Mouse (Mus musculus): ENCODE measurements around the gene Slc25a24. TPM values are rescaled to one million over a fixed set of nuclear protein-coding genes. Genes with fewer than 3 reads are reported as not detected.
A peak's percentile ranks its signal among the peaks of the same experiment; 100 is the strongest.

Slc25a24 gene
- not detected in 2 replicates for polyA plus RNA-seq (2012; ENCODE audit: insufficient read depth, insufficient read length, low replicate concordance, missing spikeins)

DNA sequence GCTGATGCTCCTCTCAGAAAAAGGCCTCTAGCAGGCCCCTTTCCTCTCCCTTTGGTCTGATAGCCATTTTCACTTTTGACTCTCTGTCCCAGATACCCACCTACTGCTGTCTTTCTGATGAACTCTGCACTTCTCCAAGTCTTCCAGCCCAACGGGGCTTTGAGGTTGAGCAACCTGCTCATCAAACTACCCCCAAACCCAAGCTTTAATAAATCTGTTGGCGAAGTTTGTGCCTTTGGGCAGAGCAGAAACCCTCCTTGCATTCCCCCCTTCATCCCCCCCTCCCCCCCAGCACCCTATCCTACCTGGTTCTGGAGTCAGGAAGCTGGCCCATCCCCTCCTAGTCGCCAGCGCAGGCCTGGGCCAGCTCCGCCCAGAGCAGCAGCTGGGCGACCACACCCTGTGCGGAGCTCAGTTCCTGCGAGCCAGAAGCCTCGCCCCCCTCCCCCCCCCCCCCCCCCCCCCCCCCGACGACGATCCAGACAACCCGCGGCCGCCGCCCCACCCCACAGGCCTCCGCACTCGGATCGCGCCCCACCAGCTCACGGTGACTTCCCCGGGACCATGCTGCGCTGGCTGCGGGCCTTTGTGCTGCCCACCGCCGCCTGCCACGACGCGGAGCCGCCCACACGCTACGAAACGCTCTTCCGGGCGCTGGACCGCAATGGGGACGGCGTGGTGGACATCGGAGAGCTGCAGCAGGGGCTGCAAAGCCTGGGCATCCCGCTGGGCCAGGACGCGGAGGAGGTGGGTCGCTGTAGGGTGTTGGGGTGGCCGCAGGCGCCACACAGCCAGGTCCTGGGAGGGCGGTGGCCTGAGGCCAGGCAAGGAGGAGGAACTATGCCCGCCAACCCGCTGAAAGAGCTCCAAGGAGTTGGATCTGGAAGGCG is at the start of gene Slc25a24:
Slc25a24 (plus strand) TSS at position 509 of the 890 bp plus-strand sequence.
- no peak within 1 kb of the TSS for H3K27ac ChIP-seq (ENCODE audit: insufficient read depth, low read depth, low read length)
- TF ChIP-seq CTCF (IDR thresholded peaks at IDR 0.05; ENCODE audit: insufficient read depth, low read depth, low read length) (no peak), POLR2A (IDR thresholded peaks at IDR 0.05; ENCODE audit: insufficient read depth, low read depth, low read length) (no peak)
- WGBS, result 4% methylated on average over 41 of the region's 49 CpGs

DNA sequence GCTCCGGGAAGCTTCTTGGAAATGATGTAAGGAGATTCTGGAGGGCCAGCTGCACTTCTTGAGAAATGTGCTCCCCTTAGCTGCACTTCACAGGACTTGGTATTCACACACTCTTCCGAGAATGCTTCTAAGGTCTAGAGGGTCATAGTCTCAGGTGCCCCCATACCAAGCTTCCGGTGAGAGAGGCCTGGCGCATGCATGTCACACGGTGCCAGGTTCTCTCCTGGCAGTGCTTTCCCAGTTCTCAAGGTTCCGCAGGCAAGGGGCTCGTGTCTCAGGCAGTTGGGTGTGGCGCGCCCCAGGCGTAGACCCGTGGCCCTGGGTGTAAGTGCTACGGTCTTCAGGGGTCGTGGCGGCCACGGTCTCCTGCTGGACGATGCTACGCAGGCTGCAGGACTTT is 42.8 kb upstream of the Slc25a24 start, which contains the start of gene Slc25a54:
Slc25a54 (plus strand) TSS at position 301 of the 400 bp plus-strand sequence.
- no peak within 1 kb of the TSS for H3K27ac ChIP-seq (ENCODE audit: insufficient read depth, low read depth, low read length)
- H3K4me3 ChIP-seq (ENCODE audit: insufficient read depth, low read depth, low read length), result no peak within 1 kb of the TSS
- no peaks in the 10 kb centered on the region for H3K4me1 ChIP-seq (ENCODE audit: control insufficient read depth, insufficient read depth, low read length)
- 97% methylated on average over 17 of the region's 17 CpGs for WGBS
- no peak for TF ChIP-seq CTCF (IDR thresholded peaks at IDR 0.05; ENCODE audit: insufficient read depth, low read depth, low read length)
- TF ChIP-seq POLR2A (IDR thresholded peaks at IDR 0.05; ENCODE audit: insufficient read depth, low read depth, low read length), result no peak

More for the DNA sequence above, at the start of gene Slc25a24:
- H3K4me1 ChIP-seq (ENCODE audit: control insufficient read depth, insufficient read depth, low read length), result peaks cover 3% of the 10 kb centered on the region; the same call in 1 of the 2 replicates
- peak within 1 kb of the TSS; percentile 66 for H3K4me3 ChIP-seq (ENCODE audit: insufficient read depth, low read depth, low read length)

DNA sequence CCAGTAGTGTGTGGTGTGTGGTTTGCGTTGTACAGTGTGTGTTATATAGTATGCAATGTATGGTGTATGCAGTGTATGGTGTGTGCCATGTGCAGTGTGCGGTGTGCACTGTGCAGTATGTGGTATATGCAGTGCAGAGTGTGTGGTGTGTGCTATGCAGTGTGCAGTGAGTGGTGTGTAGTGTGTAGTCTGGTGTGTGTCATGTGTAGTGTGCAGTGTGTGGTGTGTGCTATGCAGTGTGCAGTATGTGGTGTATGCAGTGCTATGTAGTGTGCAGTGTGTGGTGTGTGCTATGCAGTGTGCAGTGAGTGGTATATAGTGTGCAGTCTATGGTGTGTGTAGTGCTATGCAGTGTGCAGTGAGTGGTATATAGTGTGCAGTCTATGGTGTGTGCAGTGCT is 38.5 kb upstream of the Slc25a24 start:
- no peak overlapping the region for H3K4me3 ChIP-seq (ENCODE audit: insufficient read depth, low read depth, low read length)
- TF ChIP-seq CTCF (IDR thresholded peaks at IDR 0.05; ENCODE audit: insufficient read depth, low read depth, low read length), result no peak
- TF ChIP-seq POLR2A (IDR thresholded peaks at IDR 0.05; ENCODE audit: insufficient read depth, low read depth, low read length), result no peak
- H3K4me1 ChIP-seq (ENCODE audit: control insufficient read depth, insufficient read depth, low read length), result no peaks in the 10 kb centered on the region
- 95% methylated on average over 2 of the region's 2 CpGs for WGBS
- H3K27ac ChIP-seq (ENCODE audit: insufficient read depth, low read depth, low read length), result no peak overlapping the region

DNA sequence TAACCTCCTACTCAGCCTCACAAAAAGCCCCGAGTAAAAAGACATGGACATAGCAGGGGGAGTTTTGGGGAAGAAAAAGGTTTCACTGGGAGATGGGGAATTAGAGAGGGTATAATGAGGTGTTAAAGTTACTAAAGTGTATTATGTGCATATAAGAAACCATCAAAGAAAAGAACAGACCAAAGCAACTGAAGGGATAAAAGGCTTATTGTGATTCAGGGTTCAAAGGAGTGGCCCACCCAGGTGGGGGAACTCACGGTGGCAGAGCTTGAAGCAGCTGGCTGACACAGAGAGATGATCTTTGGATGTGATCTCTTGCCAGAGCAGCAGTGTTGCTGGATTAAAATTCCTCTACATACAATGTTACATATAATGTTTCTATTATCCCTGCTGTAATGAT is 34.5 kb upstream of the Slc25a24 start:
- H3K27ac ChIP-seq (ENCODE audit: insufficient read depth, low read depth, low read length), result no peak overlapping the region
- TF ChIP-seq POLR2A (IDR thresholded peaks at IDR 0.05; ENCODE audit: insufficient read depth, low read depth, low read length), result no peak
- no peak for TF ChIP-seq CTCF (IDR thresholded peaks at IDR 0.05; ENCODE audit: insufficient read depth, low read depth, low read length)
- WGBS, result 33% methylated on average over 2 of the region's 2 CpGs
- H3K4me3 ChIP-seq (ENCODE audit: insufficient read depth, low read depth, low read length), result no peak overlapping the region
- H3K4me1 ChIP-seq (ENCODE audit: control insufficient read depth, insufficient read depth, low read length), result no peaks in the 10 kb centered on the region

DNA sequence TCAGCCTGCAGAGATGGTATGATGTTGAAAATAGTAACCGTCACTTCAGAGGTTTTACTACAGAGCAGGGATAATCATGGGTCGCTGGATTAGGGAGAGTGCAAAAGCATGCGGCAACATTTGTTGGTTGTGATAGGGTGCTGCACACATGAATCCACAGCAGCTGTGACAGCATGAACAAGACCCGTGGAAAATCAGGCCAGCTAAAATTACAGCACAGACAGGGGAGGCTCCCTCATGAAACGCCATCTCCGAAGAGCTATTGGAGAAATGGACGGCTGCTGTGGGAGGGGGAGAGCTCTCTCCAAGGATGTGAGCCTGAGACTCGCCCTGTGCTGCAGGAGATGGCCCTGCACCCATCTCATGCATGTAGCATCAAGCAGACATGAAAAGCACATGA is 18.2 kb upstream of the Slc25a24 start:
- Histone ChIP-seq H3K4me1 (ENCODE audit: control insufficient read depth, insufficient read depth, low read length) (peaks cover 4% of the 10 kb centered on the region; the same call in 1 of the 2 replicates), H3K27ac (ENCODE audit: insufficient read depth, low read depth, low read length) (no peak overlapping the region), H3K4me3 (ENCODE audit: insufficient read depth, low read depth, low read length) (no peak overlapping the region)
- WGBS, result 24% methylated on average over 8 of the region's 8 CpGs
- TF ChIP-seq CTCF (IDR thresholded peaks at IDR 0.05; ENCODE audit: insufficient read depth, low read depth, low read length) (no peak), POLR2A (IDR thresholded peaks at IDR 0.05; ENCODE audit: insufficient read depth, low read depth, low read length) (no peak)

DNA sequence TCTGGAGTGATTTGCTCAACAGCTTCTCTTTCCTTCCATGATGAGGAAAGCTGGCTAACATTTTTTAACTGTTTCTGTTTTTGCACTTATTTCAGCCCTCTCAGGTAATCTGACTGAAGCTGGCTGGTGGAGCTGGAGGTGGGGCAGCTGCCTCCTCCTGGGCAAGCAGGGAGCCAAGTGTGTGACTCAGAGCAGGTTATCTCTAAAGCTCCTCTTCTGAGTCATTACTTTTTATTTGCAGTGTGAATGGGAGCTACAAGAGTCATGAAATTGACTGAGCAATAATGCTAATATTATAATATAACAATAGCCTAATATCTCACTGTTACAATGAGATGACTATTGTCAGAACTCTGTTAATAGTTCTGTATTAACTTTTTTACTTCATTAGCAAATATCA is 5.8 kb upstream of the Slc25a24 start:
- no peak overlapping the region for H3K4me3 ChIP-seq (ENCODE audit: insufficient read depth, low read depth, low read length)
- H3K27ac ChIP-seq (ENCODE audit: insufficient read depth, low read depth, low read length), result no peak overlapping the region
- no peak for TF ChIP-seq POLR2A (IDR thresholded peaks at IDR 0.05; ENCODE audit: insufficient read depth, low read depth, low read length)
- no peak for TF ChIP-seq CTCF (IDR thresholded peaks at IDR 0.05; ENCODE audit: insufficient read depth, low read depth, low read length)
- H3K4me1 ChIP-seq (ENCODE audit: control insufficient read depth, insufficient read depth, low read length), result no peaks in the 10 kb centered on the region

DNA sequence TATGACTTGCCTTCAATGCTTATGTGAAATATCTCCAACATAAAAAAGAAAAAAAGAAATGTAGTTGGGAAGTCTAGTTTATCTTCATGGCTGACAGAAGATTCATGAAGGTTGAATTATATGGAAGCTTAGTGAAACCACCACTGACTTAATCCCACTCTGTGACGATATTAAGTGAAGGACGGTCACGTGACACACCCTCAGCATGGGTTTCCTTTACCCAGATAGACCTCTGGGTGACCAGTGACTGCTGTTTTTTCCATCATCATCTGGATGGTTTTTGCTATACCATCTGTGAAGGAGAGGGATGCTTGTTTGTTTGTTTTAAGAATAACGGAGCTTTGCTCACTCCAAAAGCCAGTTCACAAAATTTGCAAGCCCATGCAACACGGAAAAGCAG is 3.4 kb upstream of the Slc25a24 start:
- WGBS, result 94% methylated on average over 5 of the region's 5 CpGs
- H3K27ac ChIP-seq (ENCODE audit: insufficient read depth, low read depth, low read length), result no peak overlapping the region
- H3K4me1 ChIP-seq (ENCODE audit: control insufficient read depth, insufficient read depth, low read length), result peaks cover 3% of the 10 kb centered on the region; the same call in 1 of the 2 replicates
- H3K4me3 ChIP-seq (ENCODE audit: insufficient read depth, low read depth, low read length), result no peak overlapping the region
- TF ChIP-seq POLR2A (IDR thresholded peaks at IDR 0.05; ENCODE audit: insufficient read depth, low read depth, low read length) (no peak), CTCF (IDR thresholded peaks at IDR 0.05; ENCODE audit: insufficient read depth, low read depth, low read length) (no peak)

DNA sequence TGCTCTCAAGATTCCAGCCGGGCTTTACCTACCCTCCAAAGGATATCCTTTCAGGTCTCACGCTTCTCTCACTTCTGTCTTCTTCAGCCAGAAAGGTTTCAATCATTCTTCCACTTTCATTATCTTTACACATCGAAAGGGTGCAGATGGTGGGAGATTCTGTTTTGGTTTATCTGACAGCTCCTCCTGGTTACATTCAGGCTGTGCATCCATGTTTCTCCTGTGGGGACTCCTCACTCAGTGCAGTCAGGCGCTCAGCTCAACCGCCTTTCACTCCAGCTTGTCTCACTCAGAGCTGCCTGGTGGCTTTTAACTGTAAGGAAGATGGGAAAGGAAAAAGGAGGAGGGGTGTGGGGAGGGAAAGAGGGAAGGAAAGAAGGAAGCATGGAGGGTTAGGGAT is 3.0 kb upstream of the Slc25a24 start:
- WGBS, result 94% methylated on average over 5 of the region's 5 CpGs
- no peak overlapping the region for H3K27ac ChIP-seq (ENCODE audit: insufficient read depth, low read depth, low read length)
- TF ChIP-seq CTCF (IDR thresholded peaks at IDR 0.05; ENCODE audit: insufficient read depth, low read depth, low read length) (no peak), POLR2A (IDR thresholded peaks at IDR 0.05; ENCODE audit: insufficient read depth, low read depth, low read length) (no peak)
- peaks cover 3% of the 10 kb centered on the region; the same call in 1 of the 2 replicates for H3K4me1 ChIP-seq (ENCODE audit: control insufficient read depth, insufficient read depth, low read length)
- no peak overlapping the region for H3K4me3 ChIP-seq (ENCODE audit: insufficient read depth, low read depth, low read length)

DNA sequence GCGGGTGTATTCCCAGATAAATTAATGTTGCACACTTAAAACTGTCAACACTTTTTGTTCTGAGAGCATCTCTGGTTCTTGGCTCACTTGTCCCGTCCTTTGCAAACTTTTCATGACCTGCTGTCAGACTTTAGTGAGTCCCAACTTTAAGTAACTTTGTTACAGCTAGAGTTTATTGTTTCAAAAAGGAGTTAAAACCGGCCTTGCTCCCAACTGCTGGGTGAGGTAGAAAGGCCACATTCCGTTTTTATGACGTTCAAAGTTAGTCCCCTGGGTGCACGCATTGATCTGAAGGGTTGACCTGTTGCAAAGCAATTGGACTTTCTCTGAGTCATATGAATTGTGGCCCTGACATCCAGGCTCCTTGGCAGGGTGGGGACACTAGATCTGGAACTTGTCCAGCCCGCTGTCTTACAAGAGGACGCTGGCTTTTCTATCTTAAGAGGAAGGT is 607 bp downstream of the Slc25a24 start:
- 40% methylated on average over 8 of the region's 8 CpGs for WGBS
- Histone ChIP-seq H3K4me1 (ENCODE audit: control insufficient read depth, insufficient read depth, low read length) (peaks cover 3% of the 10 kb centered on the region; the same call in 1 of the 2 replicates), H3K27ac (ENCODE audit: insufficient read depth, low read depth, low read length) (no peak overlapping the region), H3K4me3 (ENCODE audit: insufficient read depth, low read depth, low read length) (peak overlapping the region; percentile 66)
- no peak for TF ChIP-seq CTCF (IDR thresholded peaks at IDR 0.05; ENCODE audit: insufficient read depth, low read depth, low read length)
- TF ChIP-seq POLR2A (IDR thresholded peaks at IDR 0.05; ENCODE audit: insufficient read depth, low read depth, low read length), result no peak

All from olfactory bulb, adult 2 months (tissue).